Mouse (Mus musculus) forebrain, embryonic 13.5 days (tissue): ENCODE data around the gene Galnt12. TPM values are rescaled to one million over a fixed set of nuclear protein-coding genes. Genes with fewer than 3 reads are reported as not detected.
A peak's percentile ranks its signal among the peaks of the same experiment; 100 is the strongest.
"Not testable (repeated sequence)": the region's sequence is repeated elsewhere in the genome, so short reads cannot be mapped to it uniquely, and the experiment has no call there.

Experiments
- ATAC-seq: fragments of 200-750 bp; cut with Nextera tagmentation; 2 replicates; pipeline ENCODE4 v1.8.0; 2017
- H3K27ac ChIP-seq: fragments of 300-500 bp; sonication (generic); 2 replicates; pipeline ENCODE4 v1.5.1; 2015; ENCODE audit warnings: inconsistent platforms, mild to moderate bottlenecking, moderate library complexity
- H3K27me3 ChIP-seq: fragments of 300-500 bp; sonication (generic); 2 replicates; pipeline ENCODE4 v1.6.1; 2015; ENCODE audit warnings: mild to moderate bottlenecking, inconsistent platforms
- H3K36me3 ChIP-seq: fragments of 300-500 bp; sonication (generic); 2 replicates; pipeline ENCODE4 v1.6.1; 2015; ENCODE audit warnings: mild to moderate bottlenecking, inconsistent platforms; ENCODE audit not compliant: poor library complexity, severe bottlenecking
- H3K4me1 ChIP-seq: fragments of 300-500 bp; sonication (generic); 2 replicates; pipeline ENCODE4 v1.6.1; 2015; ENCODE audit warnings: inconsistent platforms
- H3K4me2 ChIP-seq: fragments of 300-500 bp; sonication (generic); 2 replicates; pipeline ENCODE4 v1.6.1; 2015; ENCODE audit warnings: inconsistent platforms, mild to moderate bottlenecking, moderate library complexity
- H3K4me3 ChIP-seq: fragments of 300-500 bp; sonication (generic); 2 replicates; pipeline ENCODE4 v1.5.1; 2015; ENCODE audit warnings: mild to moderate bottlenecking, inconsistent platforms
- H3K9ac ChIP-seq: fragments of 300-500 bp; sonication (generic); 2 replicates; pipeline ENCODE4 v1.6.1; 2015; ENCODE audit warnings: mild to moderate bottlenecking, inconsistent platforms
- H3K9me3 ChIP-seq: fragments of 300-500 bp; sonication (generic); replicated peaks from 2 replicates; pipeline ENCODE4 v1.6.1; 2016; ENCODE audit warnings: inconsistent platforms
- WGBS: fragments of 180-500 bp; shearing (Covaris S2); methylation state at CpG from one replicate; pipeline ENCODE4 v1.1.7; 2015; 5-methylcytosine and 5-hydroxymethylcytosine counted together
- polyA plus RNA-seq: library from polyadenylated mRNA; unstranded; fragments of >200 nt; fragmentation: Nextera tagmentation; extraction: Ambion mirVana; gene quantifications from 2 replicates; pipeline ENCODE4 v1.2.1, GENCODE M21; 2015

Galnt12 gene
- polyA plus RNA-seq: 1.2 and 1.7 TPM in 2 replicates

GRCm38 (mm10) chr4:47091493-47092386 lies at the start of gene Galnt12:
Galnt12 (plus strand) TSS chr4:47091909.
- H3K36me3 ChIP-seq: no peaks in the 10 kb centered on the region
- no peak within 1 kb of the TSS for H3K27ac ChIP-seq
- H3K4me3 ChIP-seq: peak within 1 kb of the TSS; percentile 72
- peak; percentile 75 for ATAC-seq
- peak within 1 kb of the TSS; percentile 77 for H3K9ac ChIP-seq
- peak within 1 kb of the TSS; percentile 100 for H3K4me2 ChIP-seq
- H3K27me3 ChIP-seq: peaks cover 47% of the 10 kb centered on the region
- WGBS: under 1% methylated on average over 47 of the region's 74 CpGs
- H3K9me3 ChIP-seq: no peaks in the 10 kb centered on the region
- H3K4me1 ChIP-seq: peaks cover 22% of the 10 kb centered on the region

DNA sequence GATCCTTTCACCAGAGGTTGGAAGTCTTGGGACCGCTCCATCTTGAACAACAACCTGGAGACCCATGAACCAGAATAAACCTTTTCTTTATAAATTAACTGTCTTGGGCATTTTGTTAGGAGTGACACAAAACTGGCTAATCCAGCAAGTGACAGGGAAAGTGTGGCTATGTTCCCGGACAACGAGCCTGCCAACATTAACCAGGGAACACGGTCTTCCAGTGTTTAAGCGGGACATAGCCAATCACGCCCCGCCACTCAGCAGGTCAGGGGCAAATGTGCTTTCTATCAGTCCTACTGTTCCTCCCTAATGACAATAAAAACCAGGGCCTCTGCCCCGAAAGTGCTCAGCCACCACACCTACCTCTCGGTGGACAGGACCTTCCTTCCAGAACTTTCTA lies 47.8 kb upstream of the Galnt12 start:
- no peak overlapping the region for H3K4me2 ChIP-seq
- no peak overlapping the region for H3K9ac ChIP-seq
- WGBS: 90% methylated on average over 9 of the region's 9 CpGs
- no peak for ATAC-seq
- H3K4me3 ChIP-seq: no peak overlapping the region
- no peaks in the 10 kb centered on the region for H3K9me3 ChIP-seq
- no peak overlapping the region for H3K27ac ChIP-seq
- H3K36me3 ChIP-seq: peaks cover 15% of the 10 kb centered on the region; the same call in 1 of the 2 replicates
- no peaks in the 10 kb centered on the region for H3K4me1 ChIP-seq
- no peaks in the 10 kb centered on the region for H3K27me3 ChIP-seq

- no peak for ATAC-seq
- peaks cover 12% of the 10 kb centered on the region; the same call in 1 of the 2 replicates for H3K4me1 ChIP-seq
- WGBS: 85% methylated on average over 6 of the region's 6 CpGs
- H3K4me3 ChIP-seq: no peak overlapping the region
- no peaks in the 10 kb centered on the region for H3K27me3 ChIP-seq
- no peak overlapping the region for H3K27ac ChIP-seq
- H3K9me3 ChIP-seq: no peaks in the 10 kb centered on the region
- H3K9ac ChIP-seq: no peak overlapping the region
- no peak overlapping the region for H3K4me2 ChIP-seq
- peaks cover 4% of the 10 kb centered on the region; the same call in 1 of the 2 replicates for H3K36me3 ChIP-seq
Observed at GRCm38 (mm10) chr4:47046974-47047373, 44.7 kb upstream of the Galnt12 start.

DNA sequence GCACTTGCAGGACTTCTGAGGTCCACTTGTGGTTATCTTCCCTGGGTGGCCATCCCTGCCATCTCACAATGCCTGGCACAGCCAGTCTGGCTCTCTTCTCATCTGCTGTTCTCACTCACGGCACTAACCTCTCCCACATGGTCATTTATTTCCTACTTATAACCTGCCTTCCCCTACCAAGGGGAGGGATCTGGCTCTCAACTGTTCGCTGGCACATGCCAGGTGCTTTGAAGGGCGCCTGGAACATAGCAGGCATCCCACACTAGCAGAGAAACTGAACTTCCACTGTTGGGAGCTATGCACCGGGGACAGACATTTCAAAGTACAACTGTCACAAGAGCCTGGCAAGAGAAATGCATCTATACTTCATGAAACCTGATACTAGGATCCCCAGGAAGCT lies 43.9 kb upstream of the Galnt12 start:
- H3K4me2 ChIP-seq: no peak overlapping the region
- WGBS: 82% methylated on average over 4 of the region's 4 CpGs
- no peak overlapping the region for H3K9ac ChIP-seq
- H3K36me3 ChIP-seq: peaks cover 4% of the 10 kb centered on the region; the same call in 1 of the 2 replicates
- H3K9me3 ChIP-seq: no peaks in the 10 kb centered on the region
- ATAC-seq: no peak
- no peak overlapping the region for H3K27ac ChIP-seq
- peaks cover 12% of the 10 kb centered on the region; the same call in 1 of the 2 replicates for H3K4me1 ChIP-seq
- H3K27me3 ChIP-seq: no peaks in the 10 kb centered on the region
- no peak overlapping the region for H3K4me3 ChIP-seq

- Histone ChIP-seq H3K4me1 (peaks cover 12% of the 10 kb centered on the region; the same call in 1 of the 2 replicates), H3K9me3 (no peaks in the 10 kb centered on the region), H3K9ac (no peak overlapping the region), H3K4me3 (no peak overlapping the region), H3K27ac (no peak overlapping the region), H3K4me2 (no peak overlapping the region), H3K27me3 (no peaks in the 10 kb centered on the region), H3K36me3 (no peaks in the 10 kb centered on the region)
- 89% methylated on average over 16 of the region's 16 CpGs for WGBS
- no peak for ATAC-seq
Observed at GRCm38 (mm10) chr4:47049216-47049615, 42.5 kb upstream of the Galnt12 start.

DNA sequence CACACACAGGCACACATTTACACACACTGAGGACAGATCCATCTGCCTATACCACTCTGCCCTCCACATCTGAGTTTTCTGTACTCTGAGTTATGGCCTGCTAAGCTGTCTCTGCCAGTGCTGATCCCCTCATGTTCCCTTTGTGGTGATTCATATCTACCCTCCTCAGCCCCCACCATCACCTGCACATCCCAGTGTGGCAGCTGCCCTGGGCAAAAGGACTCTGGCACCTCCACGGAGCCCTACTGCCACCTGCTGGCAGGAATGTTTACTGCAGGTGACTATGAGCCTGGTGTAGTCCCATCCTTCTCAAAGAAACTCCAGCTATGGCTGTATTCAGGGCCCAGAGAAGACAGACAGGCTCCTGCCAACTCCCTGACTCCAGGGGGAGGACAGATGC lies 41.5 kb upstream of the Galnt12 start:
- WGBS: 0% methylated on average over 1 of the region's 1 CpGs
- no peak overlapping the region for H3K4me3 ChIP-seq
- H3K9ac ChIP-seq: no peak overlapping the region
- H3K27ac ChIP-seq: no peak overlapping the region
- H3K9me3 ChIP-seq: no peaks in the 10 kb centered on the region
- peaks cover 12% of the 10 kb centered on the region; the same call in 1 of the 2 replicates for H3K4me1 ChIP-seq
- no peak overlapping the region for H3K4me2 ChIP-seq
- H3K27me3 ChIP-seq: no peaks in the 10 kb centered on the region
- no peaks in the 10 kb centered on the region for H3K36me3 ChIP-seq
- peak; percentile 77 for ATAC-seq

GRCm38 (mm10) chr4:47050642-47051381 lies 40.9 kb upstream of the Galnt12 start:
- Histone ChIP-seq H3K27me3 (no peaks in the 10 kb centered on the region), H3K4me2 (no peak overlapping the region), H3K4me1 (peaks cover 12% of the 10 kb centered on the region; the same call in 1 of the 2 replicates), H3K4me3 (no peak overlapping the region), H3K36me3 (no peaks in the 10 kb centered on the region), H3K27ac (no peak overlapping the region), H3K9ac (peak overlapping the region; percentile 41; the same call in 1 of the 2 replicates), H3K9me3 (no peaks in the 10 kb centered on the region)
- 0 out of 2 replicates have a peak, but pooled peaks have one; percentile 3 for ATAC-seq
- WGBS: 34% methylated on average over 10 of the region's 10 CpGs

GRCm38 (mm10) chr4:47051905-47052304 lies 39.8 kb upstream of the Galnt12 start:
- ATAC-seq: no peak
- Histone ChIP-seq H3K36me3 (no peaks in the 10 kb centered on the region), H3K4me3 (no peak overlapping the region), H3K9ac (no peak overlapping the region), H3K27ac (no peak overlapping the region), H3K4me1 (peaks cover 17% of the 10 kb centered on the region), H3K4me2 (no peak overlapping the region), H3K27me3 (no peaks in the 10 kb centered on the region), H3K9me3 (no peaks in the 10 kb centered on the region)
- 73% methylated on average over 9 of the region's 9 CpGs for WGBS

DNA sequence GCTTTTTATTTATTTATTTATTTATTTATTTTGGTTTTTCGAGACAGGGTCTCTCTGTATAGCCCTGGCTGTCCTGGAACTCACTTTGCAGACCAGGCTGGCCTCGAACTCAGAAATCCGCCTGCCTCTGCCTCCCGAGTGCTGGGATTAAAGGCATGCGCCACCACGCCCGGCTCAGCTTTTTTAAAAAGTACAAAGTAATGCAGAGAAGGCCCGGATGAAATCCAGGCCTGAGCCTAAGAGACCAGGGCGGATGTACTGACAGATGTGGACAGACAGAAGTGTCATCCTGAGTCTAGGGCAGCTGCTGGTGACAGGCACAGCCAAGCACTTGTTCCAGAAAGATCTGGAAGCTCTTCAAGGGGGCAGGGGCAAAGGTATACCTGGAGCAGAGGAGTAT lies 36.5 kb upstream of the Galnt12 start:
- 95% methylated on average over 9 of the region's 9 CpGs for WGBS
- not testable (repeated sequence) for H3K4me3 ChIP-seq, H3K9me3 ChIP-seq, ATAC-seq, H3K9ac ChIP-seq, H3K27ac ChIP-seq, H3K27me3 ChIP-seq, H3K36me3 ChIP-seq, H3K4me2 ChIP-seq
- peaks cover 16% of the 10 kb centered on the region for H3K4me1 ChIP-seq

- Histone ChIP-seq H3K9me3 (no peaks in the 10 kb centered on the region), H3K9ac (no peak overlapping the region), H3K4me2 (no peak overlapping the region), H3K27me3 (no peaks in the 10 kb centered on the region), H3K4me1 (peaks cover 12% of the 10 kb centered on the region), H3K27ac (no peak overlapping the region), H3K4me3 (no peak overlapping the region), H3K36me3 (no peaks in the 10 kb centered on the region)
- 95% methylated on average over 6 of the region's 6 CpGs for WGBS
- no peak for ATAC-seq
Observed at GRCm38 (mm10) chr4:47055570-47056080, 36.1 kb upstream of the Galnt12 start.

GRCm38 (mm10) chr4:47056791-47057509 lies 34.8 kb upstream of the Galnt12 start, which contains the start of gene Anks6:
Anks6 (minus strand) TSS chr4:47057427.
- Histone ChIP-seq H3K4me1 (peaks cover 5% of the 10 kb centered on the region), H3K27me3 (no peaks in the 10 kb centered on the region), H3K9ac (peak within 1 kb of the TSS; percentile 86), H3K27ac (no peak within 1 kb of the TSS; the same call in 1 of the 2 replicates), H3K9me3 (no peaks in the 10 kb centered on the region), H3K4me2 (peak within 1 kb of the TSS; percentile 77), H3K36me3 (no peaks in the 10 kb centered on the region), H3K4me3 (peak within 1 kb of the TSS; percentile 72)
- WGBS: under 1% methylated on average over 63 of the region's 86 CpGs
- peak; percentile 92 for ATAC-seq
